Mouse (Mus musculus) erythroblast, embryonic 14.5 days (primary cell): Measurements from ENCODE around the gene Glrp1.

Source experiments
- GATA1 ChIP-seq: IDR thresholded peaks from 2 replicates; pipeline ENCODE4 v1.6.1; 2012; ENCODE audit warnings: low read length, inconsistent platforms, mixed read lengths
- TAL1 ChIP-seq: IDR thresholded peaks from 3 replicates; pipeline ENCODE4 v1.6.1; 2012; ENCODE audit warnings: low read length, inconsistent platforms, mixed read lengths

DNA sequence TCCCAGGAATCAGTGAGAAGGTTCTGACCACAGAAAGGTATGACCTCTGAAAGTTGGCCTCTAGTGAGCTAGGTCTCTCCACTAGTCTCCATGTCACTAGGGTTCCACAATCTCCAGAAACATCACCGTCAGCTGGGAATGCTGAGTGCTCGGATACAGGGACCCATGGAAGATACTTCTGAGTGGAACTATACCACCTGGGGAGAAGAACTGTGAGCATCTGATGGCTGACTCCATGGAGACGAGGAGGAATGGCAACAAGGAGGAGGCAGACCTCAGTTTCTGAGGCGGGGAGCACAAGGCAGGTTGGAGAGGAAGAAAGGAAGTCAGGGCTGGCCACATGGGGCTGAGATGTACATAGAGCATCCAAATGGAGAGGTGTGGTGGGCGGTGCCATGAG is 50.2 kb downstream of the Glrp1 start:
- TF ChIP-seq GATA1 (no peak), TAL1 (no peak)
